Mouse (Mus musculus): ENCODE results near the gene Ift52. TPM values are rescaled to one million over a fixed set of nuclear protein-coding genes. Genes with fewer than 3 reads are reported as not detected.
"Not testable (repeated sequence)": the region's sequence is repeated elsewhere in the genome, so short reads cannot be mapped to it uniquely, and the experiment has no call there.

The Ift52 gene
- polyA plus RNA-seq, 1 experiment: 69.4 TPM

DNA sequence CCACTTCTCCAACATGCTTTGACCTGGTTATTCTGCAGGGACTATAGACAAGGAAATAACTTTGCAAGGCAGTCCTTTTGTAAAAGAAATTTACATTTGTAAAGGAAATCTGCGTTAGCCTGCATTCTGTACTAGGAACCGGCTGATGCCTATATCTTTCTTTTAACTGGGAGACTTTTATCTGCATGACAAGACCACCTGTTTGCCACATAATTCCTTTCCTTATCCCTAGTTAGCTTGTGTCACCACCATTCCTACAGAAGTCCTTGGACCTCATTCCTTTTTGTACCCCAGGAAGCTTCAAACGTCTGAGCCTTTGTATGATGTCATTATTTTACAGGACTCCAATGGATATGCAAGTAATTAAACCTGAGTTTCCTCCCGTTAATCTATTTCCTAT, 35.7 kb downstream of the Ift52 start:
- TF ChIP-seq CTCF (IDR thresholded peaks at IDR 0.05; ENCODE audit: low read depth, low read length) (no peak), POLR2A (IDR thresholded peaks at IDR 0.05; ENCODE audit: insufficient read depth, low read length) (no peak), EP300 (IDR thresholded peaks at IDR 0.05; ENCODE audit: insufficient read depth, low read depth, low read length) (no peak)

GRCm38 (mm10) chr2:163054335-163054840, 37.2 kb downstream of the Ift52 start, which contains the start of gene Mybl2:
Mybl2 (plus strand) TSS chr2:163054687.
- Histone ChIP-seq H3K27ac (ENCODE audit: insufficient read depth, low read length) (peak within 1 kb of the TSS; percentile 100), H3K27me3 (ENCODE audit: control insufficient read depth, insufficient read depth, low read length, poor library complexity, severe bottlenecking) (no peaks in the 10 kb centered on the region), H3K9me3 (replicated peaks; ENCODE audit: control insufficient read depth, insufficient read depth, low read length, poor library complexity, severe bottlenecking) (no peaks in the 10 kb centered on the region), H3K36me3 (ENCODE audit: control insufficient read depth, insufficient read depth, low read length, poor library complexity, severe bottlenecking) (peaks cover 13% of the 10 kb centered on the region), H3K4me1 (ENCODE audit: control insufficient read depth, insufficient read depth, low read length) (no peaks in the 10 kb centered on the region), H3K4me3 (ENCODE audit: low read depth, low read length) (peak within 1 kb of the TSS; percentile 100), H3K9ac (ENCODE audit: low read depth, poor library complexity, severe bottlenecking) (peak within 1 kb of the TSS; percentile 96)
- TF ChIP-seq EP300 (IDR thresholded peaks at IDR 0.05; ENCODE audit: insufficient read depth, low read depth, low read length) (0 out of 2 replicates have a peak, but pooled peaks have one; percentile 35), POLR2A (IDR thresholded peaks at IDR 0.05; ENCODE audit: insufficient read depth, low read length) (peak; percentile 85), CTCF (IDR thresholded peaks at IDR 0.05; ENCODE audit: low read depth, low read length) (no peak)

More for the DNA sequence above, 35.7 kb downstream of the Ift52 start:
- Histone ChIP-seq H3K4me3 (ENCODE audit: low read depth, low read length) (no peak overlapping the region), H3K36me3 (ENCODE audit: control insufficient read depth, insufficient read depth, low read length, poor library complexity, severe bottlenecking) (peaks cover 8% of the 10 kb centered on the region), H3K9me3 (replicated peaks; ENCODE audit: control insufficient read depth, insufficient read depth, low read length, poor library complexity, severe bottlenecking) (no peaks in the 10 kb centered on the region), H3K9ac (ENCODE audit: low read depth, poor library complexity, severe bottlenecking) (peak overlapping the region; percentile 75), H3K4me1 (ENCODE audit: control insufficient read depth, insufficient read depth, low read length) (no peaks in the 10 kb centered on the region), H3K27ac (ENCODE audit: insufficient read depth, low read length) (peak overlapping the region; percentile 100), H3K27me3 (ENCODE audit: control insufficient read depth, insufficient read depth, low read length, poor library complexity, severe bottlenecking) (no peaks in the 10 kb centered on the region)

DNA sequence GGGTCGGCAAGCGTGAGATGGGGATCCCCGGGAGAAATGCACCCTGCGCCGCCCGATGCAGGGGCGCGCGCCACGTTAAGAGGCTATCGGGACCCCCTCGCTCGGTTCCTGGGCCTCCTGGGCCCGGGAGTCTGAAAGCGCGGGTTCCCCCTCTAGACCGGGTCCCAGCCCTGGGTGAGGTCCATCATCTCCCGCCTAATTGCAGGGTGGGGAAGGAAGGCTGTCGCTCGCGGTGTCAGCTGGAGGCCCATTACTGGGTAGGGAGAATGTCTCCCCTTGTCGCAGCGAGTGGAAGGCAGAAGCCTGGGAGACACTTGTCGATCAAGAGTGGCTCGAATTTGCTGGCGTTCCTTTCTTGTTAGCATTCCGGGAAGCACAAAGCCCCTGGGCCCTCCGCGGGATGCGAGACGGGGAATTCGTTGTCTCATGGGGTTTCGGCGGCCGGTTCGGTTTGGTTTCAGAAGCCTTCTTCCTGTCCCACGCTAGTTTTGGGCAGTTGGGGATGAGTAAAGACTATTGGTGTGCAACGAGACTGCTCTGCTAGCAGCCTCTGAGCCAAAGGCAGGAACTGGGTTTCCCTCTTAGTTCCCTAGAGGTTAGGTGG, 37.8 kb downstream of the Ift52 start:
- H3K36me3 ChIP-seq (ENCODE audit: control insufficient read depth, insufficient read depth, low read length, poor library complexity, severe bottlenecking): peaks cover 19% of the 10 kb centered on the region
- TF ChIP-seq EP300 (IDR thresholded peaks at IDR 0.05; ENCODE audit: insufficient read depth, low read depth, low read length) (no peak), POLR2A (IDR thresholded peaks at IDR 0.05; ENCODE audit: insufficient read depth, low read length) (no peak), CTCF (IDR thresholded peaks at IDR 0.05; ENCODE audit: low read depth, low read length) (no peak)
- peak overlapping the region; percentile 63 for H3K27ac ChIP-seq (ENCODE audit: insufficient read depth, low read length)
- H3K9me3 ChIP-seq (replicated peaks; ENCODE audit: control insufficient read depth, insufficient read depth, low read length, poor library complexity, severe bottlenecking): no peaks in the 10 kb centered on the region
- H3K9ac ChIP-seq (ENCODE audit: low read depth, poor library complexity, severe bottlenecking): peak overlapping the region; percentile 96
- H3K4me3 ChIP-seq (ENCODE audit: low read depth, low read length): peak overlapping the region; percentile 100
- H3K27me3 ChIP-seq (ENCODE audit: control insufficient read depth, insufficient read depth, low read length, poor library complexity, severe bottlenecking): no peaks in the 10 kb centered on the region
- no peaks in the 10 kb centered on the region for H3K4me1 ChIP-seq (ENCODE audit: control insufficient read depth, insufficient read depth, low read length)

- peaks cover 25% of the 10 kb centered on the region for H3K36me3 ChIP-seq (ENCODE audit: control insufficient read depth, insufficient read depth, low read length, poor library complexity, severe bottlenecking)
- no peaks in the 10 kb centered on the region for H3K4me1 ChIP-seq (ENCODE audit: control insufficient read depth, insufficient read depth, low read length)
- H3K9me3 ChIP-seq (replicated peaks; ENCODE audit: control insufficient read depth, insufficient read depth, low read length, poor library complexity, severe bottlenecking): no peaks in the 10 kb centered on the region
- H3K27ac ChIP-seq (ENCODE audit: insufficient read depth, low read length): peak overlapping the region; percentile 63
- H3K4me3 ChIP-seq (ENCODE audit: low read depth, low read length): peak overlapping the region; percentile 100
- TF ChIP-seq EP300 (IDR thresholded peaks at IDR 0.05; ENCODE audit: insufficient read depth, low read depth, low read length) (no peak), POLR2A (IDR thresholded peaks at IDR 0.05; ENCODE audit: insufficient read depth, low read length) (no peak), CTCF (IDR thresholded peaks at IDR 0.05; ENCODE audit: low read depth, low read length) (no peak)
- peak overlapping the region; percentile 96 for H3K9ac ChIP-seq (ENCODE audit: low read depth, poor library complexity, severe bottlenecking)
- H3K27me3 ChIP-seq (ENCODE audit: control insufficient read depth, insufficient read depth, low read length, poor library complexity, severe bottlenecking): no peaks in the 10 kb centered on the region
Observed at GRCm38 (mm10) chr2:163055715-163056114, 38.6 kb downstream of the Ift52 start.

- Histone ChIP-seq H3K27ac (ENCODE audit: insufficient read depth, low read length) (peak overlapping the region; percentile 63), H3K9ac (ENCODE audit: low read depth, poor library complexity, severe bottlenecking) (peak overlapping the region; percentile 96), H3K4me1 (ENCODE audit: control insufficient read depth, insufficient read depth, low read length) (no peaks in the 10 kb centered on the region), H3K27me3 (ENCODE audit: control insufficient read depth, insufficient read depth, low read length, poor library complexity, severe bottlenecking) (no peaks in the 10 kb centered on the region), H3K36me3 (ENCODE audit: control insufficient read depth, insufficient read depth, low read length, poor library complexity, severe bottlenecking) (peaks cover 33% of the 10 kb centered on the region), H3K9me3 (replicated peaks; ENCODE audit: control insufficient read depth, insufficient read depth, low read length, poor library complexity, severe bottlenecking) (no peaks in the 10 kb centered on the region), H3K4me3 (ENCODE audit: low read depth, low read length) (peak overlapping the region; percentile 100)
- TF ChIP-seq POLR2A (IDR thresholded peaks at IDR 0.05; ENCODE audit: insufficient read depth, low read length): no peak
- TF ChIP-seq CTCF (IDR thresholded peaks at IDR 0.05; ENCODE audit: low read depth, low read length): no peak
- no peak for TF ChIP-seq EP300 (IDR thresholded peaks at IDR 0.05; ENCODE audit: insufficient read depth, low read depth, low read length)
Observed at GRCm38 (mm10) chr2:163056584-163056983, 39.4 kb downstream of the Ift52 start.

DNA sequence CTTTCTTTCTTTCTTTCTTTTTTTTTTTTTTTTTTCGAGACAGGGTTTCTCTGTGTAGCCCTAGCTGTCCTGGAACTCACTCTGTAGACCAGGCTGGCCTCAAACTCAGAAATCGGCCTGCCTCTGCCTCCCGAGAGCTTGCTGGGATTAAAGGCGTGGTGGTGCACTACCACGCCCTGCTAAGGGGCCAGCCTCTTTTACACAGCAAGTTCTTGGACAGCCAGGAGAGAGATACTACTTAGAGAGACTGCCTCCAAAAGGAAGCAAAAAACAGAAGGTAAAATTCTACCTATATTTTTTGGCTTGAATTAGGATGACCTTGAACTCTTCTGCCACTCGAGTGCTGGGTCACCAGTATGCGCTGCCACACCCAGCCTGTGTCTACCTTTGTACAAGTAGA, 41.8 kb downstream of the Ift52 start:
- Histone ChIP-seq H3K4me3 (ENCODE audit: low read depth, low read length) (peak overlapping the region; percentile 87), H3K36me3 (ENCODE audit: control insufficient read depth, insufficient read depth, low read length, poor library complexity, severe bottlenecking) (peaks cover 51% of the 10 kb centered on the region), H3K27ac (ENCODE audit: insufficient read depth, low read length) (peak overlapping the region; percentile 90), H3K9ac (ENCODE audit: low read depth, poor library complexity, severe bottlenecking) (peak overlapping the region; percentile 96)
- H3K27me3 ChIP-seq (ENCODE audit: control insufficient read depth, insufficient read depth, low read length, poor library complexity, severe bottlenecking); H3K4me1 ChIP-seq (ENCODE audit: control insufficient read depth, insufficient read depth, low read length); H3K9me3 ChIP-seq (replicated peaks; ENCODE audit: control insufficient read depth, insufficient read depth, low read length, poor library complexity, severe bottlenecking): not testable (repeated sequence)

Measured in ES-Bruce4 (cell line).